Mouse (Mus musculus) E14TG2a.4 (cell line): ENCODE measurements at regions not wholly inside any gene's neighbourhood (a gene's known extent, or its start where the extent isn't known, plus 50 kb on each side); places are given as distances from the start of the nearest gene placed in this dataset.

Experiments
- H3K27me3 ChIP-seq: 2 replicates; pipeline ENCODE4 v1.6.1; 2014; ENCODE audit warnings: low read length, control low read depth; ENCODE audit not compliant: insufficient read depth
- H3K36me3 ChIP-seq: 2 replicates; pipeline ENCODE4 v1.6.1; 2014; ENCODE audit warnings: low read length, control low read depth; ENCODE audit not compliant: insufficient read depth
- H3K4me1 ChIP-seq: replicated peaks from 2 replicates; pipeline ENCODE4 v1.6.1; 2014; ENCODE audit warnings: low read depth, low read length, control low read depth
- H3K4me3 ChIP-seq: replicated peaks from 2 replicates; pipeline ENCODE4 v1.5.1; 2014; ENCODE audit warnings: mild to moderate bottlenecking, low read length
- H3K9me3 ChIP-seq: 2 replicates; pipeline ENCODE4 v1.6.1; 2014; ENCODE audit warnings: low read length, control low read depth
- CTCF ChIP-seq: conservative IDR thresholded peaks from 2 replicates; pipeline ENCODE4 v1.5.1; 2014; ENCODE audit warnings: low read length
- NANOG ChIP-seq: IDR thresholded peaks from 2 replicates; pipeline ENCODE4 v1.6.1; 2014; ENCODE audit warnings: borderline replicate concordance, low read length, mixed read lengths
- POU5F1 ChIP-seq: IDR thresholded peaks from 2 replicates; pipeline ENCODE4 v1.6.1; 2014; ENCODE audit warnings: low read length, borderline replicate concordance

- no peaks in the 10 kb centered on the region for H3K27me3 ChIP-seq
- no peaks in the 10 kb centered on the region for H3K9me3 ChIP-seq
- H3K36me3 ChIP-seq, result no peaks in the 10 kb centered on the region
- no peak overlapping the region for H3K4me3 ChIP-seq
- H3K4me1 ChIP-seq, result no peaks in the 10 kb centered on the region
- TF ChIP-seq POU5F1 (no peak), NANOG (no peak), CTCF (no peak)
These were observed 73.8 kb downstream of the Dio2 start for GRCm38 (mm10) chr12:90664436-90664835.

GRCm38 (mm10) chr12:90645452-90645851 lies 92.8 kb downstream of the Dio2 start:
- no peaks in the 10 kb centered on the region for H3K9me3 ChIP-seq
- no peaks in the 10 kb centered on the region for H3K36me3 ChIP-seq
- TF ChIP-seq CTCF, result no peak
- TF ChIP-seq POU5F1, result no peak
- no peak for TF ChIP-seq NANOG
- H3K4me3 ChIP-seq, result no peak overlapping the region
- H3K27me3 ChIP-seq, result no peaks in the 10 kb centered on the region
- no peaks in the 10 kb centered on the region for H3K4me1 ChIP-seq

GRCm38 (mm10) chr12:90643891-90644290 lies 94.3 kb downstream of the Dio2 start:
- H3K36me3 ChIP-seq, result no peaks in the 10 kb centered on the region
- no peaks in the 10 kb centered on the region for H3K4me1 ChIP-seq
- no peak overlapping the region for H3K4me3 ChIP-seq
- no peak for TF ChIP-seq POU5F1
- no peaks in the 10 kb centered on the region for H3K9me3 ChIP-seq
- no peaks in the 10 kb centered on the region for H3K27me3 ChIP-seq

- H3K4me1 ChIP-seq, result no peaks in the 10 kb centered on the region
- H3K27me3 ChIP-seq, result no peaks in the 10 kb centered on the region
- H3K9me3 ChIP-seq, result peaks cover 5% of the 10 kb centered on the region
- H3K4me3 ChIP-seq, result no peak overlapping the region
- no peaks in the 10 kb centered on the region for H3K36me3 ChIP-seq
- TF ChIP-seq POU5F1 (no peak), CTCF (no peak), NANOG (no peak)
These were observed 113.4 kb downstream of the Dio2 start for GRCm38 (mm10) chr12:90624856-90625255.

GRCm38 (mm10) chr12:90623426-90623825 lies 114.8 kb downstream of the Dio2 start:
- no peak overlapping the region for H3K4me3 ChIP-seq
- no peaks in the 10 kb centered on the region for H3K4me1 ChIP-seq
- H3K27me3 ChIP-seq, result no peaks in the 10 kb centered on the region
- no peaks in the 10 kb centered on the region for H3K36me3 ChIP-seq
- H3K9me3 ChIP-seq, result peaks cover 5% of the 10 kb centered on the region
- TF ChIP-seq NANOG, result no peak

GRCm38 (mm10) chr12:90608810-90609209 lies 129.4 kb downstream of the Dio2 start:
- TF ChIP-seq NANOG, result no peak
- no peak for TF ChIP-seq CTCF
- TF ChIP-seq POU5F1, result no peak

GRCm38 (mm10) chr12:90607894-90608293 lies 130.3 kb downstream of the Dio2 start:
- Histone ChIP-seq H3K4me3 (no peak overlapping the region), H3K27me3 (no peaks in the 10 kb centered on the region), H3K9me3 (no peaks in the 10 kb centered on the region), H3K36me3 (no peaks in the 10 kb centered on the region), H3K4me1 (no peaks in the 10 kb centered on the region)
- TF ChIP-seq CTCF, result no peak
- no peak for TF ChIP-seq NANOG
- TF ChIP-seq POU5F1, result no peak

More at GRCm38 (mm10) chr12:90608810-90609209, 129.4 kb downstream of the Dio2 start:
- Histone ChIP-seq H3K27me3 (no peaks in the 10 kb centered on the region), H3K4me3 (no peak overlapping the region), H3K4me1 (no peaks in the 10 kb centered on the region), H3K36me3 (no peaks in the 10 kb centered on the region), H3K9me3 (no peaks in the 10 kb centered on the region)

- Histone ChIP-seq H3K4me3 (no peak overlapping the region), H3K4me1 (no peaks in the 10 kb centered on the region), H3K27me3 (no peaks in the 10 kb centered on the region), H3K9me3 (no peaks in the 10 kb centered on the region), H3K36me3 (no peaks in the 10 kb centered on the region)
- TF ChIP-seq CTCF (no peak), NANOG (no peak), POU5F1 (no peak)
These were observed 158.2 kb downstream of the Dio2 start for GRCm38 (mm10) chr12:90580006-90580405.

GRCm38 (mm10) chr12:90576103-90576502 lies 162.1 kb downstream of the Dio2 start:
- Histone ChIP-seq H3K27me3 (no peaks in the 10 kb centered on the region), H3K36me3 (no peaks in the 10 kb centered on the region), H3K4me1 (no peaks in the 10 kb centered on the region), H3K9me3 (no peaks in the 10 kb centered on the region), H3K4me3 (no peak overlapping the region)
- TF ChIP-seq CTCF, result no peak
- TF ChIP-seq POU5F1, result no peak
- TF ChIP-seq NANOG, result no peak

- Histone ChIP-seq H3K27me3 (no peaks in the 10 kb centered on the region), H3K36me3 (no peaks in the 10 kb centered on the region), H3K4me1 (no peaks in the 10 kb centered on the region), H3K4me3 (no peak overlapping the region), H3K9me3 (no peaks in the 10 kb centered on the region)
- no peak for TF ChIP-seq POU5F1
- no peak for TF ChIP-seq NANOG
- TF ChIP-seq CTCF, result no peak
These were observed 166.3 kb downstream of the Dio2 start for GRCm38 (mm10) chr12:90571907-90572306.
